Comparison of ENCODE assay signal across 9 mouse cellular contexts in genomic region chr11:72960723-72961071, GRCm38 (mm10). TPM values are rescaled to one million over a fixed set of nuclear protein-coding genes. Genes with fewer than 3 reads are reported as not detected.
DNase-seq lines count a peak whose midpoint lies in the region; ATAC-seq and TF ChIP-seq lines count a peak whose summit lies in the region.
"Had no signal": no experiment of that assay in that cellular context is flagged by ENCODE, and none has a peak within 500 bp of the region (broad histone marks: within the 10 kb centered on the region; RNA-seq: fewer than 3 reads in every experiment).

No protein-coding gene starts in this region.

- peaks cover 27% of the 10 kb centered on the region for H3K4me1 ChIP-seq in lung, adult 2 months (ENCODE audit: control insufficient read depth, insufficient read depth, low read length)
- H3K4me1 ChIP-seq in embryonic facial prominence, embryonic 15.5 days: peaks cover 16% of the 10 kb centered on the region
- H3K4me1 ChIP-seq in limb, embryonic 11.5 days (ENCODE audit: control insufficient read depth, insufficient read depth, low read length): peaks cover 4% of the 10 kb centered on the region; the same call in 1 of the 2 replicates
- H3K4me1 ChIP-seq in neural tube, embryonic 14.5 days (ENCODE audit: control insufficient read depth, insufficient read depth, low read length): no peaks in the 10 kb centered on the region

- TF ChIP-seq POLR2A in lung, adult 2 months (IDR thresholded peaks at IDR 0.05; ENCODE audit: borderline replicate concordance, extremely low read depth, low read depth, low read length): no peak

- no peak overlapping the region for H3K27ac ChIP-seq in embryonic facial prominence, embryonic 15.5 days (replicated peaks)
- no peak overlapping the region for H3K27ac ChIP-seq in limb, embryonic 11.5 days (replicated peaks; ENCODE audit: low read depth, low read length)
- H3K27ac ChIP-seq in neural tube, embryonic 14.5 days (ENCODE audit: low read depth, low read length): no peak overlapping the region

- H3K27me3 ChIP-seq in embryonic facial prominence, embryonic 15.5 days: peaks cover 48% of the 10 kb centered on the region
- peaks cover 43% of the 10 kb centered on the region for H3K27me3 ChIP-seq in limb, embryonic 11.5 days (ENCODE audit: control insufficient read depth, insufficient read depth, low read length)
- H3K27me3 ChIP-seq in neural tube, embryonic 14.5 days (ENCODE audit: control insufficient read depth, insufficient read depth, low read length): peaks cover 32% of the 10 kb centered on the region

- 23% methylated on average over 15 of the region's 15 CpGs for WGBS in lung, adult 2 months
- 3% methylated on average over 15 of the region's 15 CpGs for WGBS in embryonic facial prominence, embryonic 15.5 days
- WGBS in limb, embryonic 11.5 days: 2% methylated on average over 15 of the region's 15 CpGs
- WGBS in neural tube, embryonic 14.5 days: 2% methylated on average over 15 of the region's 15 CpGs

- H3K36me3 ChIP-seq in embryonic facial prominence, embryonic 15.5 days: no peaks in the 10 kb centered on the region
- H3K36me3 ChIP-seq in limb, embryonic 11.5 days (ENCODE audit: control insufficient read depth, insufficient read depth, low read length): no peaks in the 10 kb centered on the region
- H3K36me3 ChIP-seq in neural tube, embryonic 14.5 days (ENCODE audit: control insufficient read depth, insufficient read depth, low read length): no peaks in the 10 kb centered on the region

- H3K4me3 ChIP-seq in lung, adult 2 months (replicated peaks; ENCODE audit: extremely low read depth, low read depth, low read length): peak overlapping the region; percentile 57
- peak overlapping the region; percentile 40 for H3K4me3 ChIP-seq in embryonic facial prominence, embryonic 15.5 days (replicated peaks)
- H3K4me3 ChIP-seq in limb, embryonic 11.5 days (ENCODE audit: low read depth, low read length): peak overlapping the region; percentile 22
- peak overlapping the region; percentile 16; the same call in 1 of the 2 replicates for H3K4me3 ChIP-seq in neural tube, embryonic 14.5 days (ENCODE audit: low read depth, low read length)
- H3K4me3 ChIP-seq: myocyte had no signal

- H3K9ac ChIP-seq in embryonic facial prominence, embryonic 15.5 days: no peak overlapping the region
- H3K9ac ChIP-seq in limb, embryonic 11.5 days (ENCODE audit: low read length): no peak overlapping the region
- no peak overlapping the region for H3K9ac ChIP-seq in neural tube, embryonic 14.5 days (replicated peaks; ENCODE audit: low read depth, low read length)

- no peak for DNase-seq in lung, adult 2 months
- no peak for DNase-seq in lung, adult 18-20 months
- peak; percentile 35 for DNase-seq in limb, embryonic 11.5 days (ENCODE audit: low spot score)
- DNase-seq in embryo, embryonic 10.5 days (ENCODE audit: low spot score): no peak
- no peak for DNase-seq in B cell, adult 2 months
- DNase-seq in left cerebral cortex, adult 8-10 months (ENCODE audit: low spot score in 2 of 2): no peak

- peak overlapping the region; percentile 74 for H3K4me2 ChIP-seq in embryonic facial prominence, embryonic 15.5 days (replicated peaks)
- H3K4me2 ChIP-seq in limb, embryonic 11.5 days (ENCODE audit: low read depth, severe bottlenecking): peak overlapping the region; percentile 44; the same call in 1 of the 2 replicates
- H3K4me2 ChIP-seq in neural tube, embryonic 14.5 days (ENCODE audit: low read depth, low read length): peak overlapping the region; percentile 26; the same call in 1 of the 2 replicates

- ATAC-seq in embryonic facial prominence, embryonic 15.5 days (ENCODE audit: insufficient number of reproducible peaks, low FRiP score, low TSS enrichment, low read depth): no peak
- no peak for ATAC-seq in limb, embryonic 11.5 days (ENCODE audit: insufficient number of reproducible peaks, low FRiP score, low TSS enrichment, low read depth)
- no peak for ATAC-seq in neural tube, embryonic 14.5 days (ENCODE audit: low read depth)

- TF ChIP-seq CTCF in lung, adult 2 months (IDR thresholded peaks at IDR 0.05; ENCODE audit: insufficient read depth, low read length): no peak

- H3K9me3 ChIP-seq in embryonic facial prominence, embryonic 15.5 days (replicated peaks): no peaks in the 10 kb centered on the region
- no peaks in the 10 kb centered on the region for H3K9me3 ChIP-seq in limb, embryonic 11.5 days (ENCODE audit: control insufficient read depth, low read length)
- H3K9me3 ChIP-seq in neural tube, embryonic 14.5 days (ENCODE audit: control insufficient read depth, low read length): no peaks in the 10 kb centered on the region

RNA-seq across cellular contexts. Expression of gene Atp2a3, which starts 0.3 kb away (rescaled TPM):
- polyA plus RNA-seq in lung, adult 2 months (2012; rRNA removed): 253 and 256 TPM in 2 replicates
- polyA plus RNA-seq in embryonic facial prominence, embryonic 15.5 days (2015; fragmentation: Nextera tagmentation; extraction: Ambion mirVana): 4.0 and 5.0 TPM in 2 replicates
- 0.67 and 0.97 TPM in 2 replicates for polyA plus RNA-seq in limb, embryonic 11.5 days (2014; fragmentation: Nextera tagmentation; extraction: Ambion mirVana)
- polyA plus RNA-seq in neural tube, embryonic 14.5 days (2014; fragmentation: Nextera tagmentation; extraction: Ambion mirVana): 0.70 and 1.1 TPM in 2 replicates
- 1 to 10 TPM; 6.5 to 8.0 (median 7.1) TPM for total RNA-seq in left cerebral cortex, adult 8-10 months (2022)

RNA-seq across cellular contexts. Expression of gene P2rx1, which starts 38.2 kb away (rescaled TPM):
- polyA plus RNA-seq in lung, adult 2 months (2012; rRNA removed): 3.2 and 4.4 TPM in 2 replicates
- 2.6 and 2.8 TPM in 2 replicates for polyA plus RNA-seq in embryonic facial prominence, embryonic 15.5 days (2015; fragmentation: Nextera tagmentation; extraction: Ambion mirVana)
- 1.3 and 2.0 TPM in 2 replicates for polyA plus RNA-seq in limb, embryonic 11.5 days (2014; fragmentation: Nextera tagmentation; extraction: Ambion mirVana)
- 0.29 and 0.75 TPM in 2 replicates for polyA plus RNA-seq in neural tube, embryonic 14.5 days (2014; fragmentation: Nextera tagmentation; extraction: Ambion mirVana)
- under 1 TPM; 0.21 to 0.89 (median 0.41) TPM for total RNA-seq in left cerebral cortex, adult 8-10 months (2022)

RNA-seq across cellular contexts. Expression of gene Camkk1, which starts 58.1 kb away (rescaled TPM):
- 8.7 and 9.3 TPM in 2 replicates for polyA plus RNA-seq in lung, adult 2 months (2012; rRNA removed)
- polyA plus RNA-seq in embryonic facial prominence, embryonic 15.5 days (2015; fragmentation: Nextera tagmentation; extraction: Ambion mirVana): 11.4 and 12.0 TPM in 2 replicates
- 2.7 and 3.0 TPM in 2 replicates for polyA plus RNA-seq in limb, embryonic 11.5 days (2014; fragmentation: Nextera tagmentation; extraction: Ambion mirVana)
- 14.0 and 20.4 TPM in 2 replicates for polyA plus RNA-seq in neural tube, embryonic 14.5 days (2014; fragmentation: Nextera tagmentation; extraction: Ambion mirVana)
- total RNA-seq in left cerebral cortex, adult 8-10 months (2022): 100 to 1,000 TPM; 107 to 111 (median 108) TPM

Comparison
In these comparisons a context has a peak if more than half of its experiments do, and no peak if none do; other contexts are left out.
1. RNA of gene Atp2a3, which starts 0.3 kb away (polyA plus RNA-seq): 253 to 256 TPM in lung, adult 2 months; 4.0 to 5.0 TPM in embryonic facial prominence, embryonic 15.5 days, 0.67 to 0.97 TPM in limb, embryonic 11.5 days and 0.70 to 1.1 TPM in neural tube, embryonic 14.5 days; every median in the first group is over 10 times any median in the second.
2. Peak in every context shown above with its lines, with median percentiles within 50 percentile points of each other: H3K4me3 ChIP-seq and H3K4me2 ChIP-seq.